Mouse (Mus musculus): Measurements from ENCODE around the gene Grhpr. TPM values are rescaled to one million over a fixed set of nuclear protein-coding genes. Genes with fewer than 3 reads are reported as not detected.

The Grhpr gene
- polyA plus RNA-seq, 1 experiment from 2014 or later: 48.0 TPM

DNA sequence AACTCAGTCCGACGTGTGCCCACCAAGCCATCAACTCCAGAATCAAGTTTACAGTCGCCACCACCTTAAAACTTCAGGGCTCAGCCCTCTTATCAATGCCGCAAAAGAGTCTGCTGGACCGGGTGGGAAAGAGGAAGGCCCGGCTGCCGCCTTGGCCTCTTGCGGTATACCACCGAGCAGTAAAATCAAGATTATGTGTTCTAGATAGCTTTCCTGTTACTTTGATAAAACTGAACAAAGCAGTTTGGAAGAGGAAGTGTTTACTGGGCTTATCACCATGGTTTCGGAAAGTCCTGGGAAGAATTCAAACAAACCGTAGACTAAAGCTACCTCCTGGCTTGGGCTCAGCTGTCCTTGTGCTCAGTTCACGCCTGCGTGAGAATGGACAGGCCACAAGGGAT lies 31.8 kb downstream of the Grhpr start:
- ATAC-seq (ENCODE audit: insufficient number of reproducible peaks, insufficient read depth, low FRiP score, low read depth): no peak
- Histone ChIP-seq H3K4me3 (ENCODE audit: low read depth, low read length) (peak overlapping the region; percentile 73), H3K9ac (replicated peaks; ENCODE audit: low read depth, low read length) (peak overlapping the region; percentile 72), H3K27me3 (ENCODE audit: control insufficient read depth, insufficient read depth, low read length) (no peaks in the 10 kb centered on the region), H3K36me3 (ENCODE audit: control insufficient read depth, insufficient read depth, low read length) (no peaks in the 10 kb centered on the region), H3K27ac (ENCODE audit: low read length) (peak overlapping the region; percentile 86), H3K4me1 (ENCODE audit: control insufficient read depth, insufficient read depth, low read length) (peaks cover 16% of the 10 kb centered on the region), H3K9me3 (ENCODE audit: control insufficient read depth, low read depth, low read length) (no peaks in the 10 kb centered on the region), H3K4me2 (replicated peaks; ENCODE audit: low read depth, low read length) (peak overlapping the region; percentile 68)
- under 1% methylated on average over 13 of the region's 13 CpGs for WGBS

DNA sequence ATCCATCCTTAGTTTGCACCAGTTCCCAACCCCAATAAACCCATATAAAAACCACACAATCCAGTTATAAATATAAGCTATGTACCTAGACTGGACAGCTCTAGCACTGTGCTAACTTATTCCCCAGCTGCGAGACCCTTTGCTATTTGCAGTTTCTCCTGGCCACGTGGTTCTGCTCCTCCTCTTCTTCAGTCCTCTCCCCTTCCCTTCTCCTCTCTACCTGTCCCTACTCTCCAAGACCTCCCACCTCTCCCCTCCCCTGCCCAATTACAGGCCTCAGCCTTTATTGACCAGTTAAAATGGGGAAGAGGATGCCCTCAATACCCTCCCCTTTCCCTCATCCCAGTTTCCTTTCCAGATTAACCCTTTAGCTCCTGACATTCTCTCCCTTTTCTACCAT lies 32.3 kb downstream of the Grhpr start:
- H3K27ac ChIP-seq (ENCODE audit: low read length): 0 out of 2 replicates have a peak overlapping the region, but pooled peaks have one; percentile 86
- peak overlapping the region; percentile 73 for H3K4me3 ChIP-seq (ENCODE audit: low read depth, low read length)
- H3K27me3 ChIP-seq (ENCODE audit: control insufficient read depth, insufficient read depth, low read length): no peaks in the 10 kb centered on the region
- ATAC-seq (ENCODE audit: insufficient number of reproducible peaks, insufficient read depth, low FRiP score, low read depth): no peak
- H3K4me1 ChIP-seq (ENCODE audit: control insufficient read depth, insufficient read depth, low read length): peaks cover 16% of the 10 kb centered on the region
- H3K9ac ChIP-seq (replicated peaks; ENCODE audit: low read depth, low read length): no peak overlapping the region; the same call in 1 of the 2 replicates
- H3K9me3 ChIP-seq (ENCODE audit: control insufficient read depth, low read depth, low read length): no peaks in the 10 kb centered on the region
- no peaks in the 10 kb centered on the region for H3K36me3 ChIP-seq (ENCODE audit: control insufficient read depth, insufficient read depth, low read length)
- WGBS: 2% methylated on average over 2 of the region's 2 CpGs
- H3K4me2 ChIP-seq (replicated peaks; ENCODE audit: low read depth, low read length): peak overlapping the region; percentile 68

DNA sequence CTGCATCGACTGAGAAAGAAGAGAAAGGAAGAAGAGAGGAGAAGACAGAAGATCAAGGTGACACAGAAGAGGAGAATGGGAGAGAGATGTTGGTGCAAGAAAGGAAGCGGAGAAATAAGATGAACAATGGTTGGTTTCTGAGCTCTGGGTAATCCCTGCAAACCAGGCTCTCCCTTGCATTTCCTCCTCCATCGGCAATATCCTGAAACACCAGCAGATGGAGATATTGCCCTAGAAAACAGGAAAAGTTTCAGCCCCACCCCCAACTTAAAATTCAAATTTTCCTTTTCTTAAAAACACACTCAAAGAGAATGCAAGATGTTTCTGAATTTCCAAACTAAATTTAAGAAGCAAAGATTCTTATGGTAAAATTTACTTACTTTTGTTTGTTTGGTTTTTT lies 34.4 kb downstream of the Grhpr start:
- Histone ChIP-seq H3K9ac (replicated peaks; ENCODE audit: low read depth, low read length) (no peak overlapping the region), H3K4me3 (ENCODE audit: low read depth, low read length) (no peak overlapping the region), H3K9me3 (ENCODE audit: control insufficient read depth, low read depth, low read length) (no peaks in the 10 kb centered on the region), H3K27me3 (ENCODE audit: control insufficient read depth, insufficient read depth, low read length) (no peaks in the 10 kb centered on the region), H3K36me3 (ENCODE audit: control insufficient read depth, insufficient read depth, low read length) (no peaks in the 10 kb centered on the region), H3K4me2 (replicated peaks; ENCODE audit: low read depth, low read length) (no peak overlapping the region), H3K4me1 (ENCODE audit: control insufficient read depth, insufficient read depth, low read length) (peaks cover 18% of the 10 kb centered on the region), H3K27ac (ENCODE audit: low read length) (no peak overlapping the region)
- 10% methylated on average over 3 of the region's 3 CpGs for WGBS
- no peak for ATAC-seq (ENCODE audit: insufficient number of reproducible peaks, insufficient read depth, low FRiP score, low read depth)

DNA sequence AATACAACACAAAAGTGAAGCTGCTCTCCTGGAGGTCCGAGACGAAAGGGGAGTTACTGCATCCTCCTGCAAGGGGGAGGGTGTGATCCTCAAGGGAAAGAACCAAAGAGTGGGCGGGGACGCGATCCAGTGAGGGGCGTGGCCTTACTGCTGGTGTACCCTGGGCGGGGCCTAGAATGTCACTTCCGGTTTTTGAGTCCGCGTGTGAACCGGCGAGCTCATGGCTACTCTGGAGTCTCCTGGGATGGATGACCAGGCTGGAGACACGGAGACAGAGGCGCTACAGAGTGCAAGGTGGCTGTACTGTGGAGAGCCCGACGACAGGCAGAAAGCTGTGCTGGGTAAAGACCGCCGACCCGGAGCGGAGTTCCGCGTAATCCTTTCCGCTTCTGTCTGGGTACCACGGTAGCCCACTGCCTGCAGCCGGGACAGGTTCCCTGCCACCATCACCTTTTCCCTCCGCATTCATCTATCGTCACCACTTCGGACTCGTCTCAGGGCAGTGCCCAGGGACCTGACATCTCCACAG lies 37.3 kb downstream of the Grhpr start, which contains the start of gene Polr1e:
TSS of gene Polr1e (plus strand) at position 132 of the 529 bp plus-strand sequence.
- Histone ChIP-seq H3K27ac (ENCODE audit: low read length) (no peak within 1 kb of the TSS), H3K4me1 (ENCODE audit: control insufficient read depth, insufficient read depth, low read length) (peaks cover 15% of the 10 kb centered on the region), H3K4me3 (ENCODE audit: low read depth, low read length) (peak within 1 kb of the TSS; percentile 72), H3K4me2 (replicated peaks; ENCODE audit: low read depth, low read length) (peak within 1 kb of the TSS; percentile 97), H3K9ac (replicated peaks; ENCODE audit: low read depth, low read length) (peak within 1 kb of the TSS; percentile 52), H3K27me3 (ENCODE audit: control insufficient read depth, insufficient read depth, low read length) (no peaks in the 10 kb centered on the region), H3K9me3 (ENCODE audit: control insufficient read depth, low read depth, low read length) (no peaks in the 10 kb centered on the region), H3K36me3 (ENCODE audit: control insufficient read depth, insufficient read depth, low read length) (no peaks in the 10 kb centered on the region)
- WGBS: under 1% methylated on average over 29 of the region's 29 CpGs
- peak; percentile 92 for ATAC-seq (ENCODE audit: insufficient number of reproducible peaks, insufficient read depth, low FRiP score, low read depth)

DNA sequence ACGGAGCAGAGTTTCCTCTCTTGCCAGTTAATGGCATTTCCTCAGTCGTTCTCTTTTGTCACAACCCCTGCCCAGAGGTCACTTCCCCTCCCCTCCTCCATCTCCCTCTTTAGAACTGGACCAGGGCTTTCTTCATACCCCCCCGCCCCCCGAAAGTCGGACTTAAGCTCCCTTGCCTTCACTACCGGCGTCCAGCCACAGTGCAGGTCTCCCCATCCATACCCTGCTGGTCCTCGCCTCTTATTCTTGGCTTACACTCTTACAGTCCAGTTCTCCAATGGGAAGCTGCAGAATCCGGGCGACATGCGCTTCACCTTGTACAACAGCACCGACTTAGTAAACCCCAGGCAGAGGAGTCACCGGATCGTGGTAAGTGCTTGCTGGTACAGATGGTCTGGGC lies 37.8 kb downstream of the Grhpr start:
- H3K9me3 ChIP-seq (ENCODE audit: control insufficient read depth, low read depth, low read length): no peaks in the 10 kb centered on the region
- no peak for ATAC-seq (ENCODE audit: insufficient number of reproducible peaks, insufficient read depth, low FRiP score, low read depth)
- peak overlapping the region; percentile 52 for H3K9ac ChIP-seq (replicated peaks; ENCODE audit: low read depth, low read length)
- peak overlapping the region; percentile 72 for H3K4me3 ChIP-seq (ENCODE audit: low read depth, low read length)
- 3% methylated on average over 14 of the region's 14 CpGs for WGBS
- peak overlapping the region; percentile 97 for H3K4me2 ChIP-seq (replicated peaks; ENCODE audit: low read depth, low read length)
- H3K27ac ChIP-seq (ENCODE audit: low read length): no peak overlapping the region
- H3K27me3 ChIP-seq (ENCODE audit: control insufficient read depth, insufficient read depth, low read length): no peaks in the 10 kb centered on the region
- peaks cover 12% of the 10 kb centered on the region for H3K4me1 ChIP-seq (ENCODE audit: control insufficient read depth, insufficient read depth, low read length)
- no peaks in the 10 kb centered on the region for H3K36me3 ChIP-seq (ENCODE audit: control insufficient read depth, insufficient read depth, low read length)

DNA sequence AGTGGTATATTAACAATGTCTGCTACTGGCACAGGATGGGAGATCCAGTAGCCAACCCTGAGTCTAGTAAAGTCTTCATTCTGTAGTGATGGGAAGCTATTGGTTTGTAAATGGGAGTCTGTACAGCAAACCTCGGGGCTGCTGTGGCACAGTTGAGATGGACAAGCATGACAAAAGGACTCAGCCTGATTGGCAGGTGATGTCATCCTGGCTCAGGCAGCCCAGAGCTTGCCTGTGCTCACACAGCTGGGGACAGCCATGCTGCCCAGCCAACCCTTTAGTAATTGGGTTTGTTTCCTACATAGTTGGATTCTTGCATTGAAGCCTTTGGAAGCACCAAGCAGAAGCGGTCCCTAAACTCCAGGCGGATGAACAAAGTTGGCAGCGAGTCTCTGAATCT lies 45.3 kb downstream of the Grhpr start:
- Histone ChIP-seq H3K36me3 (ENCODE audit: control insufficient read depth, insufficient read depth, low read length) (peaks cover 19% of the 10 kb centered on the region), H3K27ac (ENCODE audit: low read length) (no peak overlapping the region), H3K4me3 (ENCODE audit: low read depth, low read length) (no peak overlapping the region), H3K9me3 (ENCODE audit: control insufficient read depth, low read depth, low read length) (no peaks in the 10 kb centered on the region), H3K9ac (replicated peaks; ENCODE audit: low read depth, low read length) (no peak overlapping the region), H3K27me3 (ENCODE audit: control insufficient read depth, insufficient read depth, low read length) (no peaks in the 10 kb centered on the region), H3K4me1 (ENCODE audit: control insufficient read depth, insufficient read depth, low read length) (no peaks in the 10 kb centered on the region), H3K4me2 (replicated peaks; ENCODE audit: low read depth, low read length) (no peak overlapping the region)
- no peak for ATAC-seq (ENCODE audit: insufficient number of reproducible peaks, insufficient read depth, low FRiP score, low read depth)
- 96% methylated on average over 4 of the region's 4 CpGs for WGBS

DNA sequence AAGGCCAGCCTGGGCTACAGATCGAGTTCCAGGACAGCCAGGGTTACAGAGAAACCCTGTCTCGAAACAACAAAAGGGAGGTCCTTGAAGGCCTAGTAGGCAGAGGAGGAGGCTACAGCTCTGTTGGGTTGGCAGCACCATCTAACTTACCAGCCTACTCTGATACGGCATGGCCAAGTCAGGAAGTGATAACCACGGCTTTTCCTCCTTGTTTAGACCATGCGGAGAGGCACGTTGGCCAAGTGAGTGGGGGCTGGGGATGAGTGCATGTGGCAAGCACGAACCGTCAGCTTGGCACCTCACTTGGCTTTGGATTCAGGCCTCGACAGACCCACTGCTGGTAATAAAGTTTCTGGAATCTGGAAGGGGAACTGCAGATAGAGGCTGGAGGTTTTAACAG lies 51.4 kb downstream of the Grhpr start:
- ATAC-seq (ENCODE audit: insufficient number of reproducible peaks, insufficient read depth, low FRiP score, low read depth): no peak
- H3K4me2 ChIP-seq (replicated peaks; ENCODE audit: low read depth, low read length): no peak overlapping the region
- no peak overlapping the region for H3K27ac ChIP-seq (ENCODE audit: low read length)
- H3K9me3 ChIP-seq (ENCODE audit: control insufficient read depth, low read depth, low read length): no peaks in the 10 kb centered on the region
- WGBS: 90% methylated on average over 9 of the region's 9 CpGs
- H3K36me3 ChIP-seq (ENCODE audit: control insufficient read depth, insufficient read depth, low read length): peaks cover 24% of the 10 kb centered on the region
- no peaks in the 10 kb centered on the region for H3K4me1 ChIP-seq (ENCODE audit: control insufficient read depth, insufficient read depth, low read length)
- H3K4me3 ChIP-seq (ENCODE audit: low read depth, low read length): no peak overlapping the region
- no peak overlapping the region for H3K9ac ChIP-seq (replicated peaks; ENCODE audit: low read depth, low read length)
- no peaks in the 10 kb centered on the region for H3K27me3 ChIP-seq (ENCODE audit: control insufficient read depth, insufficient read depth, low read length)

DNA sequence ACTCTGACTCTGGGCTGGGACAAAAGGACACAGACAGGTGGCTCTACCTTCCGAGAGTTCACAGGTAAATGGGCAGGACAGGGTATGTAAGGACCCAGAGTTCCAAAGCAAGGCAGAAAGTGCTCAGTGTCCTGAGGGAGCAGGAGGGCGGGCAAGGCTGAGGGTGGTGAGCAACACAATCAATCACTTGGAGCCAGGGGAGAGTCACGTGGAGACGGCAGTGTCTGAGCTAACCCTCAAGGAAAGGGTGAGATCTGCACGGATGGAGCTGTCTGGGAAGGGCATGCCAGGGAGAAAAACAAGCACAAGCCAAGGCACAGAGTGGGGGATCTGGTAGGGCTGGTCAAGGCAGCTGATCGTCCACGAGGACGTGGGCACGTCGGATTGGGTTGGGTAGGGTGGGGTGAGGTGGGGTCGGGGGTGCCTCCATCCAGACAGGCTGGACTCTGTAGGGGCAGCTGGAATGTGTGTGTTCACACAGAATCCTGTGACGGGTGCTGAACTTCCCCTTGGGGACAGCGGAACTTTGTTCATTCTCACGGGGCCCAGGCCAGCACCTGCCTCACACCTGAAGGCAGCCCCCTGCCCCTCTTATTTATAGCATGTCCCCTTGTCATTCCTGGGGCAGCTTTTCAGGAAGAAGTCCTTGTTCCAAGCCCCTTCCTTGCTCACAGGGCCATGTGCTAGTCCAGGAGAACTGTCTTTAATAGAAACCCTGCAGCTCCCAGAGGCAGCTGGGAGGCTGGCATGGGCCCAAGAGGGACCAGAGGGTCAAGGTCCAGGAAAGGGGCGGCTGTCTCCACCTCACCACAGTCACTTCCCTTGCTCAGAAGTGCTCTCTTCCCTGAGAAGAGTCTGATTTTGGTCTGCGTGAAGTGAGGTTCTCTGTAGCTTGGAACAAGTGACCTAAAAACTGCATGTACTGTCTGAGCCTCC lies 53.8 kb downstream of the Grhpr start:
- WGBS: 54% methylated on average over 16 of the region's 16 CpGs
- 0 out of 2 replicates have a peak, but pooled peaks have one; percentile 11 for ATAC-seq (ENCODE audit: insufficient number of reproducible peaks, insufficient read depth, low FRiP score, low read depth)
- Histone ChIP-seq H3K27ac (ENCODE audit: low read length) (no peak overlapping the region), H3K4me1 (ENCODE audit: control insufficient read depth, insufficient read depth, low read length) (no peaks in the 10 kb centered on the region), H3K9ac (replicated peaks; ENCODE audit: low read depth, low read length) (no peak overlapping the region), H3K4me3 (ENCODE audit: low read depth, low read length) (no peak overlapping the region), H3K27me3 (ENCODE audit: control insufficient read depth, insufficient read depth, low read length) (no peaks in the 10 kb centered on the region), H3K9me3 (ENCODE audit: control insufficient read depth, low read depth, low read length) (no peaks in the 10 kb centered on the region), H3K36me3 (ENCODE audit: control insufficient read depth, insufficient read depth, low read length) (peaks cover 29% of the 10 kb centered on the region), H3K4me2 (replicated peaks; ENCODE audit: low read depth, low read length) (no peak overlapping the region)

Data from stomach, embryonic 14.5 days (tissue).